Mouse (Mus musculus) urinary bladder, postnatal 10 days (tissue): ENCODE results near the gene Psg19.

Experiments used
- DNase-seq: peaks from one replicate; pipeline ENCODE4 v3.0.0; 2022; ENCODE audit warnings: low spot score

Psg19 gene

DNA sequence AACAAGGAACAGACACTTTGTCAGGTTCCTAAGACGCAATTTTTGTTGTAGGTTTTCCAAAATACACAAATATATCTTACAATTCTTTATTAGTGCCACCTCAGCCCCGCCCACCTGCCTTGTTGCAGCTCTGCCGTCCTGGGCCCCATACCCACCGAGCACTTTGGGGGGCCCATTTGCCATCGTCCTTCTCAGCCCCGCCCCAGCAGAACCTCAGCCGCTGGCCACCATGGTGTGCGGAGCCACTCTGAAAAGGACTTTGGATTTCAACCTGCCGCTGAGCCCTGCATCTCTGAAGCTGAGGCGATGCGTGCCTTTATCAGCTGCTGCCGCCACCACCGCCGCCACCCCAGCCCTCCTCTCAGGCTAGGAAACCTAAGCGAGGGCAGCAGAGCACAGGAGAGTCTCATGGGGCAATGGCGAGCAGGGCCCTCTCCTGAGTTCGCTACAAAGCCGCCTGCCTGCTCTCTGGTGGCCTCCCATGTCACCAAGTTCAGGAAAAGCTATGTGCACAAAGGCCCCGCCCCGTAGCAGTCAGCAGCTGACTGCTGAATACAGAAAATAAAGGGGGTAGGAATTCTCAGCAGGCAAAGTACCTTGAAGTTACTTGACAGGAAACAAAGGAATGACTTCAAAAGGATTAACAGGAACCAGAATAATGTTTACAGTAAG, 52.0 kb downstream of the Psg19 start:
- DNase-seq: no peak
